Mouse (Mus musculus): ENCODE measurements around the gene Zfp503. TPM values are rescaled to one million over a fixed set of nuclear protein-coding genes. Genes with fewer than 3 reads are reported as not detected.

The Zfp503 gene
- polyA plus RNA-seq, 1 experiment from 2014 or later, result 7.0 TPM

GRCm38 (mm10) chr14:21983311-21983949 lies 6.0 kb downstream of the Zfp503 start:
- 1% methylated on average over 22 of the region's 22 CpGs for WGBS

GRCm38 (mm10) chr14:21982592-21983310 lies 6.7 kb downstream of the Zfp503 start:
- no peaks in the 10 kb centered on the region for H3K36me3 ChIP-seq (ENCODE audit: control insufficient read depth, insufficient read depth, low read length)
- peak overlapping the region; percentile 82 for H3K4me2 ChIP-seq (ENCODE audit: low read depth, low read length)
- WGBS, result 2% methylated on average over 38 of the region's 38 CpGs
- H3K4me1 ChIP-seq (ENCODE audit: control insufficient read depth, insufficient read depth, low read length), result peaks cover 14% of the 10 kb centered on the region
- no peaks in the 10 kb centered on the region for H3K27me3 ChIP-seq (ENCODE audit: control insufficient read depth, insufficient read depth, low read length)
- no peaks in the 10 kb centered on the region for H3K9me3 ChIP-seq (ENCODE audit: control insufficient read depth, low read length)
- H3K4me3 ChIP-seq (ENCODE audit: low read depth, low read length), result peak overlapping the region; percentile 39
- peak overlapping the region; percentile 77 for H3K27ac ChIP-seq (ENCODE audit: low read depth, low read length)
- H3K9ac ChIP-seq (replicated peaks; ENCODE audit: low read depth, low read length), result peak overlapping the region; percentile 66
- no peak; the same call in 1 of the 2 replicates for ATAC-seq (ENCODE audit: low read depth)

More at GRCm38 (mm10) chr14:21983311-21983949, 6.0 kb downstream of the Zfp503 start:
- peak overlapping the region; percentile 66 for H3K9ac ChIP-seq (replicated peaks; ENCODE audit: low read depth, low read length)
- no peaks in the 10 kb centered on the region for H3K9me3 ChIP-seq (ENCODE audit: control insufficient read depth, low read length)
- H3K4me2 ChIP-seq (ENCODE audit: low read depth, low read length), result peak overlapping the region; percentile 82
- no peak for ATAC-seq (ENCODE audit: low read depth)
- H3K4me1 ChIP-seq (ENCODE audit: control insufficient read depth, insufficient read depth, low read length), result peaks cover 14% of the 10 kb centered on the region
- peak overlapping the region; percentile 39 for H3K4me3 ChIP-seq (ENCODE audit: low read depth, low read length)
- peak overlapping the region; percentile 77 for H3K27ac ChIP-seq (ENCODE audit: low read depth, low read length)
- H3K27me3 ChIP-seq (ENCODE audit: control insufficient read depth, insufficient read depth, low read length), result no peaks in the 10 kb centered on the region
- H3K36me3 ChIP-seq (ENCODE audit: control insufficient read depth, insufficient read depth, low read length), result no peaks in the 10 kb centered on the region

GRCm38 (mm10) chr14:21982096-21982591 lies 7.3 kb downstream of the Zfp503 start:
- no peak for ATAC-seq (ENCODE audit: low read depth)
- Histone ChIP-seq H3K27ac (ENCODE audit: low read depth, low read length) (peak overlapping the region; percentile 77), H3K36me3 (ENCODE audit: control insufficient read depth, insufficient read depth, low read length) (no peaks in the 10 kb centered on the region), H3K4me1 (ENCODE audit: control insufficient read depth, insufficient read depth, low read length) (peaks cover 14% of the 10 kb centered on the region), H3K9me3 (ENCODE audit: control insufficient read depth, low read length) (no peaks in the 10 kb centered on the region), H3K4me2 (ENCODE audit: low read depth, low read length) (peak overlapping the region; percentile 82), H3K27me3 (ENCODE audit: control insufficient read depth, insufficient read depth, low read length) (no peaks in the 10 kb centered on the region), H3K4me3 (ENCODE audit: low read depth, low read length) (peak overlapping the region; percentile 39), H3K9ac (replicated peaks; ENCODE audit: low read depth, low read length) (peak overlapping the region; percentile 66)
- 10% methylated on average over 14 of the region's 14 CpGs for WGBS

GRCm38 (mm10) chr14:21981462-21981861 lies 7.9 kb downstream of the Zfp503 start:
- no peak overlapping the region; the same call in 1 of the 2 replicates for H3K4me3 ChIP-seq (ENCODE audit: low read depth, low read length)
- ATAC-seq (ENCODE audit: low read depth), result peak; percentile 77
- H3K9ac ChIP-seq (replicated peaks; ENCODE audit: low read depth, low read length), result no peak overlapping the region
- H3K4me1 ChIP-seq (ENCODE audit: control insufficient read depth, insufficient read depth, low read length), result peaks cover 14% of the 10 kb centered on the region
- no peaks in the 10 kb centered on the region for H3K36me3 ChIP-seq (ENCODE audit: control insufficient read depth, insufficient read depth, low read length)
- WGBS, result 0% methylated on average over 22 of the region's 22 CpGs
- peak overlapping the region; percentile 82 for H3K4me2 ChIP-seq (ENCODE audit: low read depth, low read length)
- H3K27me3 ChIP-seq (ENCODE audit: control insufficient read depth, insufficient read depth, low read length), result no peaks in the 10 kb centered on the region
- no peak overlapping the region; the same call in 1 of the 2 replicates for H3K27ac ChIP-seq (ENCODE audit: low read depth, low read length)
- no peaks in the 10 kb centered on the region for H3K9me3 ChIP-seq (ENCODE audit: control insufficient read depth, low read length)

GRCm38 (mm10) chr14:21968978-21969377 lies 20.4 kb downstream of the Zfp503 start:
- Histone ChIP-seq H3K4me1 (ENCODE audit: control insufficient read depth, insufficient read depth, low read length) (peaks cover 23% of the 10 kb centered on the region; the same call in 1 of the 2 replicates), H3K27ac (ENCODE audit: low read depth, low read length) (no peak overlapping the region), H3K27me3 (ENCODE audit: control insufficient read depth, insufficient read depth, low read length) (no peaks in the 10 kb centered on the region), H3K9me3 (ENCODE audit: control insufficient read depth, low read length) (no peaks in the 10 kb centered on the region), H3K36me3 (ENCODE audit: control insufficient read depth, insufficient read depth, low read length) (no peaks in the 10 kb centered on the region), H3K4me2 (ENCODE audit: low read depth, low read length) (no peak overlapping the region), H3K4me3 (ENCODE audit: low read depth, low read length) (no peak overlapping the region), H3K9ac (replicated peaks; ENCODE audit: low read depth, low read length) (no peak overlapping the region)
- 15% methylated on average over 4 of the region's 4 CpGs for WGBS
- ATAC-seq (ENCODE audit: low read depth), result peak; percentile 67; the same call in 1 of the 2 replicates

GRCm38 (mm10) chr14:21967375-21968010 lies 21.9 kb downstream of the Zfp503 start:
- Histone ChIP-seq H3K27ac (ENCODE audit: low read depth, low read length) (no peak overlapping the region), H3K9ac (replicated peaks; ENCODE audit: low read depth, low read length) (no peak overlapping the region), H3K4me1 (ENCODE audit: control insufficient read depth, insufficient read depth, low read length) (peaks cover 27% of the 10 kb centered on the region; the same call in 1 of the 2 replicates), H3K27me3 (ENCODE audit: control insufficient read depth, insufficient read depth, low read length) (no peaks in the 10 kb centered on the region), H3K4me2 (ENCODE audit: low read depth, low read length) (no peak overlapping the region), H3K36me3 (ENCODE audit: control insufficient read depth, insufficient read depth, low read length) (no peaks in the 10 kb centered on the region), H3K9me3 (ENCODE audit: control insufficient read depth, low read length) (no peaks in the 10 kb centered on the region), H3K4me3 (ENCODE audit: low read depth, low read length) (no peak overlapping the region)
- WGBS, result 15% methylated on average over 12 of the region's 12 CpGs
- peak; percentile 85 for ATAC-seq (ENCODE audit: low read depth)

GRCm38 (mm10) chr14:21966276-21966675 lies 23.1 kb downstream of the Zfp503 start:
- 39% methylated on average over 5 of the region's 5 CpGs for WGBS
- no peak for ATAC-seq (ENCODE audit: low read depth)
- Histone ChIP-seq H3K4me1 (ENCODE audit: control insufficient read depth, insufficient read depth, low read length) (peaks cover 27% of the 10 kb centered on the region; the same call in 1 of the 2 replicates), H3K9ac (replicated peaks; ENCODE audit: low read depth, low read length) (no peak overlapping the region), H3K27ac (ENCODE audit: low read depth, low read length) (no peak overlapping the region), H3K4me3 (ENCODE audit: low read depth, low read length) (no peak overlapping the region), H3K27me3 (ENCODE audit: control insufficient read depth, insufficient read depth, low read length) (no peaks in the 10 kb centered on the region), H3K36me3 (ENCODE audit: control insufficient read depth, insufficient read depth, low read length) (no peaks in the 10 kb centered on the region), H3K9me3 (ENCODE audit: control insufficient read depth, low read length) (no peaks in the 10 kb centered on the region), H3K4me2 (ENCODE audit: low read depth, low read length) (no peak overlapping the region)

GRCm38 (mm10) chr14:21962381-21963050 lies 26.9 kb downstream of the Zfp503 start:
- no peak for ATAC-seq (ENCODE audit: low read depth)
- no peak overlapping the region for H3K9ac ChIP-seq (replicated peaks; ENCODE audit: low read depth, low read length)
- no peak overlapping the region for H3K27ac ChIP-seq (ENCODE audit: low read depth, low read length)
- no peaks in the 10 kb centered on the region for H3K27me3 ChIP-seq (ENCODE audit: control insufficient read depth, insufficient read depth, low read length)
- peaks cover 23% of the 10 kb centered on the region; the same call in 1 of the 2 replicates for H3K4me1 ChIP-seq (ENCODE audit: control insufficient read depth, insufficient read depth, low read length)
- H3K36me3 ChIP-seq (ENCODE audit: control insufficient read depth, insufficient read depth, low read length), result no peaks in the 10 kb centered on the region
- 24% methylated on average over 22 of the region's 22 CpGs for WGBS
- no peak overlapping the region for H3K4me2 ChIP-seq (ENCODE audit: low read depth, low read length)
- no peak overlapping the region for H3K4me3 ChIP-seq (ENCODE audit: low read depth, low read length)
- no peaks in the 10 kb centered on the region for H3K9me3 ChIP-seq (ENCODE audit: control insufficient read depth, low read length)

Measured in neural tube, embryonic 14.5 days (tissue).